ENCODE assay signal across 9 mouse cellular contexts in genomic region chr11:98972215-98972614, GRCm38 (mm10). TPM values are rescaled to one million over a fixed set of nuclear protein-coding genes. Genes with fewer than 3 reads are reported as not detected.
DNase-seq lines count a peak whose midpoint lies in the region; ATAC-seq and TF ChIP-seq lines count a peak whose summit lies in the region.
"Had no signal": no experiment of that assay in that cellular context is flagged by ENCODE, and none has a peak within 500 bp of the region (broad histone marks: within the 10 kb centered on the region; RNA-seq: fewer than 3 reads in every experiment).

No protein-coding gene starts in this region.

- ATAC-seq in kidney, embryonic 16.5 days (ENCODE audit: low FRiP score, low TSS enrichment): no peak; the same call in 1 of the 2 replicates
- no peak for ATAC-seq in forebrain, embryonic 13.5 days
- ATAC-seq in hindbrain, embryonic 13.5 days (ENCODE audit: low FRiP score): no peak
- peak; percentile 28; the same call in 1 of the 2 replicates for ATAC-seq in limb, embryonic 11.5 days (ENCODE audit: insufficient number of reproducible peaks, low FRiP score, low TSS enrichment, low read depth)
- ATAC-seq in midbrain, postnatal 0 days (ENCODE audit: low FRiP score): peak; percentile 25; the same call in 1 of the 2 replicates
- ATAC-seq in stomach, embryonic 16.5 days (ENCODE audit: insufficient read depth, low FRiP score): peak; percentile 34; the same call in 1 of the 2 replicates

- H3K4me1 ChIP-seq in kidney, embryonic 16.5 days (ENCODE audit: insufficient read depth, low read length): peaks cover 42% of the 10 kb centered on the region
- H3K4me1 ChIP-seq in forebrain, embryonic 13.5 days: peaks cover 46% of the 10 kb centered on the region
- H3K4me1 ChIP-seq in hindbrain, embryonic 13.5 days (replicated peaks): peaks cover 56% of the 10 kb centered on the region
- peaks cover 28% of the 10 kb centered on the region for H3K4me1 ChIP-seq in limb, embryonic 11.5 days (ENCODE audit: control insufficient read depth, insufficient read depth, low read length)
- peaks cover 8% of the 10 kb centered on the region for H3K4me1 ChIP-seq in midbrain, postnatal 0 days (ENCODE audit: insufficient read depth, low read length)
- H3K4me1 ChIP-seq in stomach, embryonic 16.5 days (ENCODE audit: control insufficient read depth, insufficient read depth, low read length): peaks cover 38% of the 10 kb centered on the region

- H3K9me3 ChIP-seq in kidney, embryonic 16.5 days (ENCODE audit: low read length): no peaks in the 10 kb centered on the region
- no peaks in the 10 kb centered on the region for H3K9me3 ChIP-seq in forebrain, embryonic 13.5 days (replicated peaks)
- no peaks in the 10 kb centered on the region for H3K9me3 ChIP-seq in hindbrain, embryonic 13.5 days
- H3K9me3 ChIP-seq in limb, embryonic 11.5 days (ENCODE audit: control insufficient read depth, low read length): no peaks in the 10 kb centered on the region
- H3K9me3 ChIP-seq in midbrain, postnatal 0 days (ENCODE audit: low read length): no peaks in the 10 kb centered on the region
- H3K9me3 ChIP-seq in stomach, embryonic 16.5 days (replicated peaks; ENCODE audit: control insufficient read depth, low read length): no peaks in the 10 kb centered on the region
- H3K9me3 ChIP-seq: neural tube, embryonic 12.5 days had no signal

- H3K36me3 ChIP-seq in kidney, embryonic 16.5 days (ENCODE audit: insufficient read depth, low read length): peaks cover 61% of the 10 kb centered on the region
- peaks cover 23% of the 10 kb centered on the region for H3K36me3 ChIP-seq in forebrain, embryonic 13.5 days (ENCODE audit: poor library complexity, severe bottlenecking)
- H3K36me3 ChIP-seq in hindbrain, embryonic 13.5 days: peaks cover 38% of the 10 kb centered on the region
- H3K36me3 ChIP-seq in limb, embryonic 11.5 days (ENCODE audit: control insufficient read depth, insufficient read depth, low read length): peaks cover 20% of the 10 kb centered on the region; the same call in 1 of the 2 replicates
- peaks cover 20% of the 10 kb centered on the region for H3K36me3 ChIP-seq in midbrain, postnatal 0 days (ENCODE audit: insufficient read depth, low read length)
- peaks cover 21% of the 10 kb centered on the region for H3K36me3 ChIP-seq in stomach, embryonic 16.5 days (ENCODE audit: control insufficient read depth, insufficient read depth, low read length)

- WGBS in kidney, embryonic 16.5 days: 49% methylated on average over 9 of the region's 9 CpGs
- WGBS in forebrain, embryonic 13.5 days: 51% methylated on average over 9 of the region's 9 CpGs
- 50% methylated on average over 9 of the region's 9 CpGs for WGBS in hindbrain, embryonic 13.5 days
- 53% methylated on average over 9 of the region's 9 CpGs for WGBS in limb, embryonic 11.5 days
- 57% methylated on average over 9 of the region's 9 CpGs for WGBS in midbrain, postnatal 0 days
- 53% methylated on average over 9 of the region's 9 CpGs for WGBS in stomach, embryonic 16.5 days

- no peak overlapping the region for H3K4me3 ChIP-seq in kidney, embryonic 16.5 days (ENCODE audit: low read length)
- no peak overlapping the region for H3K4me3 ChIP-seq in forebrain, embryonic 13.5 days
- H3K4me3 ChIP-seq in hindbrain, embryonic 13.5 days: no peak overlapping the region
- H3K4me3 ChIP-seq in limb, embryonic 11.5 days (ENCODE audit: low read depth, low read length): no peak overlapping the region
- no peak overlapping the region for H3K4me3 ChIP-seq in midbrain, postnatal 0 days (ENCODE audit: low read depth, low read length)
- no peak overlapping the region for H3K4me3 ChIP-seq in stomach, embryonic 16.5 days (replicated peaks; ENCODE audit: low read length)
- H3K4me3 ChIP-seq: neural tube, embryonic 12.5 days had no signal

- DNase-seq in kidney, adult 18-20 months: peak; percentile 89
- DNase-seq in c-Kit-negative CD71-positive TER-119-positive erythroid progenitor cells, embryonic 14.5 days (ENCODE audit: low read depth, low spot score): peak; percentile 32
- DNase-seq in limb, embryonic 11.5 days (ENCODE audit: low spot score): peak; percentile 92
- peak; percentile 82 for DNase-seq in midbrain, postnatal 0 days (ENCODE audit: low spot score)

- H3K27me3 ChIP-seq in kidney, embryonic 16.5 days (ENCODE audit: insufficient read depth, low read length): no peaks in the 10 kb centered on the region
- H3K27me3 ChIP-seq in forebrain, embryonic 13.5 days: no peaks in the 10 kb centered on the region
- H3K27me3 ChIP-seq in hindbrain, embryonic 13.5 days: no peaks in the 10 kb centered on the region
- no peaks in the 10 kb centered on the region for H3K27me3 ChIP-seq in limb, embryonic 11.5 days (ENCODE audit: control insufficient read depth, insufficient read depth, low read length)
- H3K27me3 ChIP-seq in midbrain, postnatal 0 days (ENCODE audit: insufficient read depth, low read length): no peaks in the 10 kb centered on the region
- H3K27me3 ChIP-seq in stomach, embryonic 16.5 days (ENCODE audit: control insufficient read depth, insufficient read depth, low read length): no peaks in the 10 kb centered on the region
- H3K27me3 ChIP-seq: neural tube, embryonic 12.5 days had no signal

- peak; percentile 90 for TF ChIP-seq CTCF in midbrain, postnatal 0 days (IDR thresholded peaks at IDR 0.05)

- no peak overlapping the region for H3K9ac ChIP-seq in kidney, embryonic 16.5 days (replicated peaks; ENCODE audit: low read length)
- H3K9ac ChIP-seq in forebrain, embryonic 13.5 days: no peak overlapping the region
- H3K9ac ChIP-seq in hindbrain, embryonic 13.5 days: no peak overlapping the region
- no peak overlapping the region for H3K9ac ChIP-seq in limb, embryonic 11.5 days (ENCODE audit: low read length)
- no peak overlapping the region for H3K9ac ChIP-seq in midbrain, postnatal 0 days (replicated peaks; ENCODE audit: low read length, poor library complexity, severe bottlenecking)
- H3K9ac ChIP-seq in stomach, embryonic 16.5 days (ENCODE audit: low read length): no peak overlapping the region
- H3K9ac ChIP-seq: neural tube, embryonic 12.5 days had no signal

- H3K4me2 ChIP-seq in kidney, embryonic 16.5 days (replicated peaks; ENCODE audit: low read depth, low read length): no peak overlapping the region
- H3K4me2 ChIP-seq in forebrain, embryonic 13.5 days: no peak overlapping the region
- no peak overlapping the region for H3K4me2 ChIP-seq in hindbrain, embryonic 13.5 days
- no peak overlapping the region for H3K4me2 ChIP-seq in limb, embryonic 11.5 days (ENCODE audit: low read depth, severe bottlenecking)
- no peak overlapping the region for H3K4me2 ChIP-seq in midbrain, postnatal 0 days (ENCODE audit: low read depth, low read length, poor library complexity, severe bottlenecking)
- H3K4me2 ChIP-seq in stomach, embryonic 16.5 days (ENCODE audit: low read depth, low read length): no peak overlapping the region

- no peak overlapping the region for H3K27ac ChIP-seq in kidney, embryonic 16.5 days (ENCODE audit: low read length)
- 0 out of 2 replicates have a peak overlapping the region, but pooled peaks have one; percentile 96 for H3K27ac ChIP-seq in forebrain, embryonic 13.5 days
- H3K27ac ChIP-seq in hindbrain, embryonic 13.5 days: peak overlapping the region; percentile 95; the same call in 1 of the 2 replicates
- no peak overlapping the region for H3K27ac ChIP-seq in limb, embryonic 11.5 days (replicated peaks; ENCODE audit: low read depth, low read length)
- no peak overlapping the region for H3K27ac ChIP-seq in midbrain, postnatal 0 days (ENCODE audit: low read depth, low read length)
- no peak overlapping the region for H3K27ac ChIP-seq in stomach, embryonic 16.5 days (ENCODE audit: low read length)

RNA-seq across cellular contexts. Expression of gene Gjd3, which starts 10.6 kb away (rescaled TPM):
- polyA plus RNA-seq in kidney, embryonic 16.5 days (2015; fragmentation: Nextera tagmentation; extraction: Ambion mirVana): 0.59 TPM in 1 of 2 replicates, not detected in the other
- polyA plus RNA-seq in forebrain, embryonic 13.5 days (2015; fragmentation: Nextera tagmentation; extraction: Ambion mirVana): 0.21 TPM in 1 of 2 replicates, not detected in the other
- 1.5 and 1.6 TPM in 2 replicates for polyA plus RNA-seq in hindbrain, embryonic 13.5 days (2015; fragmentation: Nextera tagmentation; extraction: Ambion mirVana)
- 0.40 TPM in 1 of 2 replicates, not detected in the other for polyA plus RNA-seq in limb, embryonic 11.5 days (2014; fragmentation: Nextera tagmentation; extraction: Ambion mirVana)
- total RNA-seq in midbrain, postnatal 0 days (2014; rRNA removed): 3.0 and 5.1 TPM in 2 replicates
- polyA plus RNA-seq in midbrain, postnatal 0 days (2015; fragmentation: Nextera tagmentation; extraction: Ambion mirVana): 4.5 and 5.1 TPM in 2 replicates
- 0.44 TPM in 1 of 2 replicates, not detected in the other for polyA plus RNA-seq in stomach, embryonic 16.5 days (2015; fragmentation: Nextera tagmentation; extraction: Ambion mirVana)

RNA-seq across cellular contexts. Expression of gene Rara, which starts 44.6 kb away (rescaled TPM):
- polyA plus RNA-seq in kidney, embryonic 16.5 days (2015; fragmentation: Nextera tagmentation; extraction: Ambion mirVana): 31.4 and 32.5 TPM in 2 replicates
- polyA plus RNA-seq in forebrain, embryonic 13.5 days (2015; fragmentation: Nextera tagmentation; extraction: Ambion mirVana): 8.7 and 10.2 TPM in 2 replicates
- 17.1 and 20.3 TPM in 2 replicates for polyA plus RNA-seq in hindbrain, embryonic 13.5 days (2015; fragmentation: Nextera tagmentation; extraction: Ambion mirVana)
- 46.7 and 48.7 TPM in 2 replicates for polyA plus RNA-seq in limb, embryonic 11.5 days (2014; fragmentation: Nextera tagmentation; extraction: Ambion mirVana)
- 14.3 and 20.4 TPM in 2 replicates for total RNA-seq in midbrain, postnatal 0 days (2014; rRNA removed)
- polyA plus RNA-seq in midbrain, postnatal 0 days (2015; fragmentation: Nextera tagmentation; extraction: Ambion mirVana): 8.2 and 8.7 TPM in 2 replicates
- polyA plus RNA-seq in stomach, embryonic 16.5 days (2015; fragmentation: Nextera tagmentation; extraction: Ambion mirVana): 28.8 and 30.1 TPM in 2 replicates

RNA-seq across cellular contexts. Expression of gene Top2a, which starts 51.8 kb away (rescaled TPM):
- polyA plus RNA-seq in kidney, embryonic 16.5 days (2015; fragmentation: Nextera tagmentation; extraction: Ambion mirVana): 213 and 252 TPM in 2 replicates
- polyA plus RNA-seq in forebrain, embryonic 13.5 days (2015; fragmentation: Nextera tagmentation; extraction: Ambion mirVana): 276 and 284 TPM in 2 replicates
- 55.7 and 62.2 TPM in 2 replicates for polyA plus RNA-seq in hindbrain, embryonic 13.5 days (2015; fragmentation: Nextera tagmentation; extraction: Ambion mirVana)
- polyA plus RNA-seq in limb, embryonic 11.5 days (2014; fragmentation: Nextera tagmentation; extraction: Ambion mirVana): 422 and 448 TPM in 2 replicates
- total RNA-seq in midbrain, postnatal 0 days (2014; rRNA removed): 13.9 and 21.1 TPM in 2 replicates
- 7.4 and 10.0 TPM in 2 replicates for polyA plus RNA-seq in midbrain, postnatal 0 days (2015; fragmentation: Nextera tagmentation; extraction: Ambion mirVana)
- polyA plus RNA-seq in stomach, embryonic 16.5 days (2015; fragmentation: Nextera tagmentation; extraction: Ambion mirVana): 186 and 188 TPM in 2 replicates

Comparison
In these comparisons a context has a peak if more than half of its experiments do, and no peak if none do; other contexts are left out.
1. DNase-seq: peak in every context shown above with its lines; median percentile 92 in limb, embryonic 11.5 days; 89 in kidney, adult 18-20 months; 82 in midbrain, postnatal 0 days; 32 in c-Kit-negative CD71-positive TER-119-positive erythroid progenitor cells, embryonic 14.5 days.
2. ATAC-seq: peak in limb, embryonic 11.5 days (single experiment), midbrain, postnatal 0 days (single experiment) and stomach, embryonic 16.5 days (single experiment); none in kidney, embryonic 16.5 days (single experiment), forebrain, embryonic 13.5 days (single experiment) and hindbrain, embryonic 13.5 days (single experiment).
3. H3K27ac ChIP-seq: peak in forebrain, embryonic 13.5 days (single experiment) and hindbrain, embryonic 13.5 days (single experiment); none in kidney, embryonic 16.5 days (single experiment), limb, embryonic 11.5 days (single experiment), midbrain, postnatal 0 days (single experiment) and stomach, embryonic 16.5 days (single experiment).